Mouse (Mus musculus) neutrophil, adult 5-6 weeks (primary cell): ENCODE data around the gene Crlf1. TPM values are rescaled to one million over a fixed set of nuclear protein-coding genes. Genes with fewer than 3 reads are reported as not detected.
"Not testable (repeated sequence)": the region's sequence is repeated elsewhere in the genome, so short reads cannot be mapped to it uniquely, and the experiment has no call there.

ENCODE experiments used
- ATAC-seq: fragments of 151-379, 151-347 bp; 2 replicates; pipeline ENCODE4 v1.8.0; 2017; ENCODE audit warnings: mild to moderate bottlenecking, moderate TSS enrichment; ENCODE audit not compliant: insufficient number of reproducible peaks, poor library complexity, low FRiP score, severe bottlenecking; ENCODE audit errors: extremely low read depth
- total RNA-seq: library from RNA; stranded (forward); fragments of 200-1000 nt; gene quantifications from 2 replicates; pipeline ENCODE4 v1.2.3, GENCODE M21; 2017

Gene Crlf1
- total RNA-seq, 1 experiment from 2014 or later, result not detected

DNA sequence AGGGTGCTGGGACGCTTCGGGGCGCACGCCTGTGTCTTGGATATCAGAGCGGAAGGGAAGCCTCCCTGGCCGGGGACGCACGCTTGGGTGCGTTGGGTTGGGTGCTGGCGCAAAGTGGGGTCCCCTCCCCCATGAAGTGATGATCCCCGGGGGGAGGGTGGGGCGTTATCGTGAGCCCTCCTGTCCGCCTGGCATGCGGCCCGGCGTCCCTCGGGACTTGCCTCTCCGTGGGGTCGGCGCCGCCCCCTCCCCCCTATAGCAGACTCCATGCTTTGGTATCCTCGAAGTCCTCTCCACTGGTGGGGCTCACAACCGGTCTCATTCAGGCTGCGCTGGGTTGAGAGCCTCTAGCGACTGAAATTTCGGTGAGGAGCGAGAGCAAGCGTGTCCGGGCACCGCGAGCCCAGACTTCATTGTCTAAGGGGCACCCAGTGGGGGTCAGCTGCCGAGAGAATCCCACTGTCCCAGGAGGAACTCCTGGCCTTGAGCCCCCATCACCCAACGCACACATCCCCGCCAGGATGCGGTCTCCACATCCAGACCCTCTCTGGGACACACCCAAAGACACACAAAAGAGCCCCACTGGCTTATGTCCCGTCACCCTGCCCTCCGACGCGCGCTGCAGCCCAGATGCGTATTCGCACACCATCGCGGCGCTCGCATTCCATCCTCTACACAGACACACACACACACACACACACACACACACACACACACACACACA is 896 bp downstream of the Crlf1 start:
- ATAC-seq, result no peak

DNA sequence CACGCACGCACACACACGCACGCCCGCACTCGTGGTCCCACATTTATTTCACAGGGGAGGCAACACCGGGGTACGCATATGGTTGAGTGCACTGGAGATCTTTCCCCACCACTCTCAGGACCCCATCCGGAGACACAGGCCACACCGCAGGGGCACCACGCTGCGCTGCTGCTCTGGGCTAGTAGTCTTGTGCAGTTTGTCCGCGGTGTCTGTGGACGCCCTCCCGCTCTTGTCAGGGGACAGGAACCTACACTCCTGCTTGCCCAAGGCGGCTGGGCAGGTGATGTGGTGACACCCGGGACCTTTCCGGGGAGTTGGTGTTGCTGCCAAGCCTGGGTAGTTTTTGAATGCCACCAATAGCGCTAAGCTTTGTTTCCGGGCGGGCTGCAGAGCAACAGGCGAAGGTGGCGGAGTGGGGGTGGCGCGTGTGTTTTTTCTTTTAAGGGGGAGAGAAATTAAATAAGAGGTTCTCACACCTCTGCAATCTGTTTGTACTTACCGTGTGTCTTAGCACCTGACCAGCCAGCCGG is 1.5 kb downstream of the Crlf1 start:
- 0 out of 2 replicates have a peak, but pooled peaks have one; percentile 17 for ATAC-seq

DNA sequence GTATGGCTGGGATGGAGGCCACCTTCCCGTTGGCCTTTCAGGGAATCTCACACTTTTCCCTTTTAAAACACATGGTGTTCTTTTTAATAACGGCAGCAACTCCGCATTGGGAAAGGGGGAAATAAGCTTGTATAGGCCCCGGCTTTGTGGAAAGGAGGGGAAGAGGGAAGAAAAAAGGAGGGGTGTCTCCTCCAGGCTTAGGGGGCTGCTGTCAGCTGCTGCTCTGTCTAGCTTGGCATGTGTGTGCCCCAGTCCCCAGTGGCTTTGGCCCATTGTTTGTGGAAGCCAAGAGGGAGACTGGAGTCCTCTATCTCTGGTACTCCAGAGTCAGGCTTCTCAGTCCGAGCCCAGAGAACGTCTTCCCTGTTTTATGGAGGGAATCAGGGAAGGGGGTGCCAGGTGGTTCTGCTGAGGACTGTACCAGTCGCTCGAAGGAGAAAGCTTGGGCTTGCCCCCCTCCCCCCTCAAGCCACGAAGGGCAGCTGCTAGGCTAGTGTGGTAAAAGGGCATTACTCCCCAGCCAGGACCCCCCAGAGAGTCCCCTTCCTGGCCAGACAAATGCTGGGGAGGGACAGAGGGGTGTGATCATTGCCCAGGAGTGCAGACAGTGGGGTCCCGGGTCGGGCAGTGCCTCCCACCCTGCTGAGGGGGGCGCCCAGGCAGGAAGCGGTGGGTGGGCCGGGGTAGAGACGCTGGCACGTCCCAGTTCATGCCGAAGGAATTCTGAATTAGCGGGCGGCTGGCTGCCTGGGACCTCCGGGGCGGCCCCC is 2.2 kb downstream of the Crlf1 start:
- ATAC-seq, result no peak

DNA sequence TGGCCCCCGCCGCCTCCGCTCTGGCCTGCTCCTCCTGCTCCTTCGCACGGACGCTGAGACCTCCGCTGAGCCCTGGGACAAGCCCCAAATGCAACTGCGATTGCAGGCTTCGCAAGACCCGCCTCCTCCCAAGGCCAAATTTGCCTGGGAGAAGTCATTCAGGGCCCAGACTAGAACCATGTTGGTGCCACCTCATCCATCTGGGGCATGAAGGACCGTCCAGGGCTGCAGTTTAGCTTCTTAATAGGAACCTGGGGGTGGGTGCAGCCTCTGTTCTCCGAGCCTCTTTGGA is 2.8 kb downstream of the Crlf1 start:
- no peak for ATAC-seq

DNA sequence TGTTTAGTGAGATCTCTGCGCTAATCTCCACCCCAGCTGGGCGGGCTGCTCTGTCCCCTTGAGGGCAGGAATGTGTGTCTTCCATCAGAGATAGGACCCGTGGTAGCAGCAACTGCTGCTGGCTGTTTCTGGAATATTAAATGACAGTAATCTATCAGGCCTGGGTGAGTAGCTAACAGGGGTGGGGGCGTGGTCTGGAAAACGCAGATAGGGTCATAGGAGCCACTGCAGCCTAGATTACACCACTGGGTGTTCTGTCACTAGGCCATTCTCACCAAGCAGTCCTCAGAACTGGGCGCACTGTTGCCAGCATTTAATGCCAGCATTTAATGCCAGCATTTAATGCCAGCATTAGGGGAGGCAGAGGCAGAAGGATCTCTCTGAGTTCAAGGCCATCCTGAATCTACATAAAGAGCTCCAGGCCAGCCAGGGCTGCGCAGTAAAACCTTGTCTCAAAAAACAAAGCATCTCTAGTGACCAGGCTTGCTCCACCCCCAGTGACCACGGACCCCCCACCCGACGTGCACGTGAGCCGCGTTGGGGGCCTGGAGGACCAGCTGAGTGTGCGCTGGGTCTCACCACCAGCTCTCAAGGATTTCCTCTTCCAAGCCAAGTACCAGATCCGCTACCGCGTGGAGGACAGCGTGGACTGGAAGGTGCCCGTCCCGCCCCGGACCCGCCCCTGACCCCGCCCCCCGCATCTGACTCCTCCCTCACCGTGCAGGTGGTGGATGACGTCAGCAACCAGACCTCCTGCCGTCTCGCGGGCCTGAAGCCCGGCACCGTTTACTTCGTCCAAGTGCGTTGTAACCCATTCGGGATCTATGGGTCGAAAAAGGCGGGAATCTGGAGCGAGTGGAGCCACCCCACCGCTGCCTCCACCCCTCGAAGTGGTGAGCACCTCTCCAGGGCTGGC is 7.7 kb downstream of the Crlf1 start:
- peak; percentile 33; the same call in 1 of the 2 replicates for ATAC-seq

DNA sequence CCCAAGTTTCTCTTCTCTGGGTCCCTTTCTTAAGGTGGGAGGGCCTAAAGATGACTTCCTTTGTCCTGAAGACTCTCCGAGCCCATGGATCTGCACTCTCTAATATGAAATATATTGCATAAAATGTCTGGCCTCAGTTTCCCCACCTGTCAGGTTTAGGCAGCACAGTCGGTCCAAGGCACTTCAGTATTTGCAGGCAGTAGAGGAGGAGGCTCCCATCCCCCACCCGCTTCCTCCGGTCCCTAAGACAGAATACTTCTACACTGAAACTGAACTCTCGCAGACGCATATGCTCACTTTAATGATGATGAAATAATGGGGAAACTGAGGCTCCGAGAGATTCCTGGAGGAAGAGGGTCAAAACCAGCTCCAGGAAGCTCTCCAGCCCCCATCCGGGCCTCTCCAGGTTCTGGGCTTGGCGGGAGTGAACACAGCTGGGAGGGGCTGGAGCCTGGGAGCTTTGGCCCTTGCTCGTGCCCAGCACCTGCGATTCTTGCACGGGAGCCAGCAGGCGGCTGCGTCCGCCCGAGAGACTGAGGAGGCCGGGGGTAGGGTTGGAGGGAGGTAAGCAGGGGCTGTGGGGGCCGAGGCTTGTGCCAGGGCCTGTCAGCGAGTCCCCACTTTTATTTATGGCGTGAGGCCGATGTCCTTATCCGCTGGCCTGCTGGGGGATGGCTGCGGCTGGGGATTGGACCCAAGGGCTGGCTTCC is 9.0 kb downstream of the Crlf1 start:
- ATAC-seq, result no peak

DNA sequence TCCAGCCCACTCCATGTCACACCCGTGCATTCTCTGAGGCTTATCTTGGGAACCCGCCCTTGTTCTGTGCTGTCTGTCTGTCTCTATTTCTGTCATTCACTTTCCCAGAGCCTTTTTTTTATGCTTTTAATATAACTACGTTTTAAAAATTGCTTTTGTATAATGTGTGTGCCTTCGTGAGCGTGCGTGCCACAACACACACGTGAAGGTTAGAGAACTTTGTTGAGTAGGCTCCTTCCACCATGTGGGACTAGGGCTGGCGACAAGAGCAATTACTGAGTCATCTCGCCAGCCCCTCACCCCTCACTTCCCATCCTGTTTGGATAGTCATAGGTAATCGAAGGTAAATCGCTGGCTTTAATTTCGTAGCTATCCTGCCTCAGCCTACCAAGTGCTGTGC is 9.6 kb downstream of the Crlf1 start:
- ATAC-seq, result no peak

DNA sequence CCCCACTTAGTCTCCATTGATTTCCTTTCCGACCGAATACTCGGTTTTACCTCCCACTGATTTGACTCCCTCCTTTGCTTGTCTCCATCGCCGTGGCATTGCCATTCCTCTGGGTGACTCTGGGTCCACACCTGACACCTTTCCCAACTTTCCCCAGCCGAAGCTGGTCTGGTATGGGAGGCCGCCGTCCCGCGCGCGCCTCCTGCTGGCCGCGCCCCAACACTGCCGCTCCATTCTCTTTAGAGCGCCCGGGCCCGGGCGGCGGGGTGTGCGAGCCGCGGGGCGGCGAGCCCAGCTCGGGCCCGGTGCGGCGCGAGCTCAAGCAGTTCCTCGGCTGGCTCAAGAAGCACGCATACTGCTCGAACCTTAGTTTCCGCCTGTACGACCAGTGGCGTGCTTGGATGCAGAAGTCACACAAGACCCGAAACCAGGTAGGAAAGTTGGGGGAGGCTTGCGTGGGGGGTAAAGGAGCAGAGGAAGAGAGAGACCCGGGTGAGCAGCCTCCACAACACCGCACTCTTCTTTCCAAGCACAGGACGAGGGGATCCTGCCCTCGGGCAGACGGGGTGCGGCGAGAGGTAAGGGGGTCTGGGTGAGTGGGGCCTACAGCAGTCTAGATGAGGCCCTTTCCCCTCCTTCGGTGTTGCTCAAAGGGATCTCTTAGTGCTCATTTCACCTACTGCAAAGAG is 10.2 kb downstream of the Crlf1 start:
- no peak for ATAC-seq

DNA sequence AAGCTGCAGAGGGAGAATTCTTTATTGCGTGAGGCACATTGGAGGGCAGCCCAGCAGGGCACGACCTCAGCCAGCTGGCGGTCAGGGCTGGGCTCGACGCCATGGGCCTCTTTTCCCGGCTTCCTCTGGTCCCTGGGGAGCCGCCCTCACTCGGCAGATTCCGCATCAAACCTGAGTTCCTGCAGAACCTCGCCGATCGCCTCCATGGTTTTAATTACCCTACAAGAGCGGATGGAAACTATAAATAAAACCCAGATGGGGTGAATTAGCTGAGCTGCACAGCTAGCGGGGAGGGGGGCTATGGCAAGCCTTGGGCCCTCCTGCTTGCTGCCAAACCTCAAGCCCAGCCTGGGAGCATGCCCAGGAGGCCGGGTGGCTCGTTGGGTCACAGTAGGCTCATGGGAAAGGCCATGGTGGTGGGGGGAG is 11.3 kb downstream of the Crlf1 start:
- ATAC-seq, result no peak

DNA sequence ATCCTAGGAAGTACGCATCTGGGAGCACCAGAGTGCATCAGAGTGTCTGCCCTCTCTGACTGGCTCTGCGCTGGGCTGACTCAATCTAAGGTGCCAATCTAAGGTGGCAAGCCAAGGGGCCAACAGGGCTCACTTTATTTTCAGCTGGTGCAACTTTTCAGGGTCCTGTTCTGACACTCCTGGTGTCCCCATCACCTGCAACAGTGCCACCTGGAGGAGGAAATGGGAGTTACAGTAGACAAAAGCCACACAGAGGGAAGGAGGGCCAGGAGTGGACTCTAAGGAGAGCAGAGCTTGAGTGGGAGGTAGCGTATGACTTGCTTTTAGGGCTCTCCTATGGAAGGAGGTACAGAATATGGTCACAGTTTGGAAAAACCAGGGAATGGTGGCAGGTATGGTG is 11.9 kb downstream of the Crlf1 start:
- peak; percentile 39; the same call in 1 of the 2 replicates for ATAC-seq

DNA sequence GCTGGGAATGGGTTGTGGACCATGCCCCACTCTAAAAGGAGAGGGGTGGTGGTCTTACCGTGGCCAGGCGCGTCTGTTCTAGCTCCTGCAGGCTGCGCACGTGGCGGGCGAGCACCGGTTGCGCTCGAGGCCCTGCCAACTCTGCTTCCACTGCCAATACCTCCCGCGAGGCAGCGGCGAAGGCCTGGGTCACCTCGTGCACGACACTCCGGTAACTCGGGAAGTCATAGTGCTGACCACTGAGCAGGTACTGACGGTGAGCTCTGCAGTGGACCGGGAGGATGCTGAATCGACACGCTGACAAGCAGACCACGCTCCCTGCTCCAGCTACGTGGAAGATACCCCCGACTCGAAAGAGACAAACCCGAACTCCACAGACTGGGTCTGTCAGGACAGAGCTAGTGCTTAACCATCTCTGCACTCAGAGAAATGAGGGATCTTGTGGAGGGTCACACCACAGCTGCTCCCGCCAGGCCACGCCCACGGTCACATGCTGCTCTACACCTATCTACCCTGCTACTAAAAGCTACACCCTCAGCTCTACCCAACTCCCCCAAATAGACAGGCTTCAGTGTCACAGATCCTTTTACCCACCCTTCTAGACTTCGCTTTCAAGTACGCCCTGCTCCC is 12.9 kb downstream of the Crlf1 start:
- ATAC-seq, result no peak

DNA sequence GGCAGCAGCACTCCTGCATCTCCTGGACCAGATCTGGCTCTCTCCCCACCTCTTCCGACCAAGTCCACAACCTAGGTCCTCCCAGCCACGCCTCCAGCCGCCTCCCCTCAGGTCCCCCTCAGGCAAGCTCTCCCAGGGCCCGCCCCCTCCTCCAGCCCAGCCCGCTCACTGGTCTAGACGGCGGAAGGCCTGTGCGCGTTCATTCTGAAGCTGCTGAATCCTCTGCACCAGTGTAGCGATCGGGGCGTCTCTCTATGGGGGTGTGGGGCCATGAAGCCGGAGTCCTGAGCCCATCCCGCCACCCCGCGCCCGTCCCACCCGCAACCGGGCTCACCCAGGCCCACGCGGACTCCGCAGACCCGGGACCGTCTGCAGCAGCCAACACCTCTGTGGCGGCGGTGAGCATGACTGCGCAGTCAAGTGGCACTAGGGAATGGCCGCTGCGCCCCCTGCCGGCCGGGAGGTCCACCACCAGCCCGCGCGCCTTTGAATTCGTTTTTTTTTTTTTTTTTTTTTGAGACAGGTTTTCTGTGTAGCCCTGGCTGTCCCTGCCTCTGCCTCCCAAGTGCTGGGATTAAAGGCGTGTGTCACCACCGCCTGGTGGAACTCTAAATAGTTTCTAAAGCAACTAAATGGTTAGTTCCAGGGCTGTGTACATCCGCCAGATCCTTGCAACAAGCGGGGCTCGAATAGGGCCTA is 13.5 kb downstream of the Crlf1 start, which contains the start of gene Rex1bd:
TSS of gene Rex1bd (minus strand) at position 425 of the 699 bp plus-strand sequence.
- ATAC-seq, result peak; percentile 56

DNA sequence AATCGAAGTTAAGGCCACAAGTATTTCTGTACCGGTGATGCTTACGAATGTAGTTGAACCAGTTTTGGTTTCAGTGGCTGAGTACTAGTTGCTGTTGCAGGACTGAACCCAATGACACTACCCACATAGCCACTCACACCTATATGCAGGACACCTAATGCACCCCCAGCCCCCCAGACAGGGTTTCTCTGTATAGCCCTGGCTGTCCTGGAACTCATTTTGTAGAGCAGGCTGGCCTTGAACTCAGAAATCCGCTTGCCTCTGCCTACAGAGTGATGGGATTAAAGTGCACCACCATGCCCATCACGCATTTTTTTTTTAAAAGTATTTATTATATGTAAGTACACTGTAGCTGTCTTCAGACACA is 14.1 kb downstream of the Crlf1 start:
- no peak for ATAC-seq

DNA sequence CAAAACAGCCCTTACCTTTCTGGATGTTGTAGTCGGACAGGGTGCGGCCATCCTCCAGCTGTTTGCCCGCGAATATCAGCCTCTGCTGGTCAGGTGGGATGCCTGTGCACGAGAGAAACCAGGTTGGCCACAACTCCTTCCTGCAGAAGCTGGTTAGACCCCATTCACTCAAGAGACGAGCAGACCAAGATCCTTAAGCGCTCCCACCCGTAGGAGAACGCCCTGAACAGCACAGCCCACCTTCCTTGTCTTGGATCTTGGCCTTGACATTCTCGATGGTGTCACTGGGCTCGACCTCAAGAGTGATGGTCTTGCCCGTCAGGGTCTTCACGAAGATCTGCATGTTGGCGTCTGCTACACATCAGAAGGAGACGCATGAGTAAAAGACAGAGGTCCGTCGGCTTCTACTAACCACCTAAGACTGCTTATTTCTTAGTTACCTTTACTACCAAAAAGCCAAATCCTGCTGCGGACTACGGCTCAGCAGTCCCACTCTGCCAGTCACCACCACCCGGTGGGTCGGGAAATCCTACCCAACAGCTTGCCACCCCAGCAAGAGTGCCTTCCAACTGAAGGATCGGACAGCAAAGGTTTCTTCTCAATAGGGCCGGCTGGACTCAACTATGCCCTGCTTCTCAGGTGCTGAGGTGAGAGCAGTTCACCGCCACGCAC is 16.5 kb downstream of the Crlf1 start:
- no peak for ATAC-seq

DNA sequence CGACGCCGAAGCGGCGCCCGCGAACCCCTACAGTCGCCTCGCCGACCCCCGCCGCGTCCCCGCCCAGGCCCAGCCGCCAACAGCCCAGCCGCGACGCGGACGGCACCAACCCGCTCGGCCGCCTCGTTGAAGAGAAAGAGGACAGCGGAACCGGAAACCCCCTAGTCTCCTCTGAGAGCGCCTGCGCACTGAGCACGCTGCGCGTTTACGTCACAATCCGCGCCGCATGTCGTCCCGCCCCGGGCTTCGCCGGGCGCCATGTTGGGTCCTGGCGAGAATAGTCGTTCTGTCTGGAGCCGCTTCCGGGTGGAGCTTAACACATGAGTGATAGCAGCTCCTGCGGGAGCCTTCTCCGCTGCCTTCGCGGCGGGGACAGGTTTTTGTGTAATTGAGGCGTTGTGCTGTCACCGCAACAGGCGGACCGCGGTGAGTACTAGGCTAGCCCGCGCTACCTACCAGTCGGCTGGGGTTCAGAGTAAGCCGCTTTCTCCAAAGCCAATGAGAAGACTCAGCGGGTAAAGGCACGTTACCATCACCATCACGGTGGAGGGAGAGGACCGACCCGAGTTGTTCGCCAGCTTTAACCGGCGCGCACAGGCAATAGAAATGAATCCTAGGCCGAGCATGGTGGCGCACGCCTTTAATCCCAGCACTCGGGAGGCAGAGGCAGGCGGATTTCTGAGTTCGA is 17.4 kb downstream of the Crlf1 start, which contains the start of gene Uba52:
TSS of gene Uba52 (minus strand) at position 574 of the 688 bp plus-strand sequence.
- peak; percentile 75 for ATAC-seq

DNA sequence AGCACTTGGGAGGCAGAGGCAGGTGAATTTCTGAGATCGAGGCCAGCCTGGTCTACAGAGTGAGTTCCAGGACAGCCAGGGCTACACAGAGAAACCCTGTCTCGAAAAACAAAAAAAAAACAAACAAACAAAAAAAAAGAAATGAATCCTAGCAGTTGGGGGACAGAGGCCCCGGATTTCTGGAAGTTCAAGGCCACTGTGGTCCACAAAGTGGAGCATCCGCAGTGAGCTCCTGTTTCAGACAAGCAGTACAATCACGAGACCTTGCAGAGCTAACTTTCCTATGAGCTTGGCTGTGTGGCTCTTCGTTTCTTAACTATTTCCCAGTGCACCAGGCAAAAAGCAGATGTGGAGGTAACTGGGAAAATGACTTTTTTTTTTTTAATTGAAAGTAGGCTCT is 18.2 kb downstream of the Crlf1 start:
- not testable (repeated sequence) for ATAC-seq
